Mouse (Mus musculus) hindbrain, embryonic 12.5 days (tissue): ENCODE data around the gene Chgb. TPM values are rescaled to one million over a fixed set of nuclear protein-coding genes. Genes with fewer than 3 reads are reported as not detected.

Experiments used
- ATAC-seq: fragments of 200-750 bp; cut with Nextera tagmentation; 2 replicates; pipeline ENCODE4 v1.8.0; 2017; ENCODE audit warnings: moderate TSS enrichment; ENCODE audit not compliant: low FRiP score
- H3K27ac ChIP-seq: fragments of 300-500 bp; sonication (generic); 2 replicates; pipeline ENCODE4 v1.5.1; 2016; ENCODE audit warnings: mild to moderate bottlenecking
- H3K27me3 ChIP-seq: fragments of 300-500 bp; sonication (generic); 2 replicates; pipeline ENCODE4 v1.6.1; 2016; ENCODE audit warnings: mild to moderate bottlenecking
- H3K36me3 ChIP-seq: fragments of 300-500 bp; sonication (generic); 2 replicates; pipeline ENCODE4 v1.6.1; 2016; ENCODE audit warnings: mild to moderate bottlenecking
- H3K4me1 ChIP-seq: fragments of 300-500 bp; sonication (generic); 2 replicates; pipeline ENCODE4 v1.6.1; 2016
- H3K4me2 ChIP-seq: fragments of 300-500 bp; sonication (generic); replicated peaks from 2 replicates; pipeline ENCODE4 v1.6.1; 2016; ENCODE audit warnings: mild to moderate bottlenecking
- H3K4me3 ChIP-seq: fragments of 300-500 bp; sonication (generic); 2 replicates; pipeline ENCODE4 v1.5.1; 2016; ENCODE audit warnings: mild to moderate bottlenecking
- H3K9ac ChIP-seq: fragments of 300-500 bp; sonication (generic); 2 replicates; pipeline ENCODE4 v1.6.1; 2016; ENCODE audit warnings: mild to moderate bottlenecking, moderate library complexity
- H3K9me3 ChIP-seq: fragments of 300-500 bp; sonication (generic); replicated peaks from 2 replicates; pipeline ENCODE4 v1.6.1; 2016; ENCODE audit warnings: mild to moderate bottlenecking
- WGBS: fragments of 180-500 bp; shearing (Covaris S2); methylation state at CpG from one replicate; pipeline ENCODE4 v1.1.7; 2016; 5-methylcytosine and 5-hydroxymethylcytosine counted together
- polyA plus RNA-seq: library from polyadenylated mRNA; unstranded; fragments of >200 nt; fragmentation: Nextera tagmentation; extraction: Ambion mirVana; gene quantifications from 2 replicates; pipeline ENCODE4 v1.2.1, GENCODE M21; 2016

Gene Chgb
- 53.8 and 56.2 TPM in 2 replicates for polyA plus RNA-seq

GRCm38 (mm10) chr2:132780978-132781377 lies at the start of gene Chgb:
TSS of gene Chgb (plus strand) at chr2:132781278.
- peaks cover 14% of the 10 kb centered on the region for H3K4me1 ChIP-seq
- H3K36me3 ChIP-seq = no peaks in the 10 kb centered on the region
- peak within 1 kb of the TSS; percentile 44 for H3K4me3 ChIP-seq
- H3K27me3 ChIP-seq = no peaks in the 10 kb centered on the region
- no peaks in the 10 kb centered on the region for H3K9me3 ChIP-seq
- ATAC-seq = no peak; the same call in 1 of the 2 replicates
- H3K27ac ChIP-seq = peak within 1 kb of the TSS; percentile 96
- peak within 1 kb of the TSS; percentile 74 for H3K9ac ChIP-seq
- H3K4me2 ChIP-seq = peak within 1 kb of the TSS; percentile 67
- 11% methylated on average over 4 of the region's 4 CpGs for WGBS

GRCm38 (mm10) chr2:132732940-132733339 lies 48.1 kb upstream of the Chgb start:
- H3K4me2 ChIP-seq = no peak overlapping the region
- no peak for ATAC-seq
- no peaks in the 10 kb centered on the region for H3K9me3 ChIP-seq
- H3K4me1 ChIP-seq = no peaks in the 10 kb centered on the region
- no peak overlapping the region for H3K4me3 ChIP-seq
- no peaks in the 10 kb centered on the region for H3K36me3 ChIP-seq
- H3K27me3 ChIP-seq = no peaks in the 10 kb centered on the region
- no peak overlapping the region for H3K27ac ChIP-seq
- no peak overlapping the region for H3K9ac ChIP-seq
- WGBS = 96% methylated on average over 5 of the region's 5 CpGs

- WGBS = 94% methylated on average over 10 of the region's 10 CpGs
- H3K27ac ChIP-seq = no peak overlapping the region
Measured at GRCm38 (mm10) chr2:132733603-132734573, 47.2 kb upstream of the Chgb start.

GRCm38 (mm10) chr2:132738816-132739432 lies 42.2 kb upstream of the Chgb start:
- no peaks in the 10 kb centered on the region for H3K36me3 ChIP-seq
- no peaks in the 10 kb centered on the region for H3K9me3 ChIP-seq
- H3K4me1 ChIP-seq = peaks cover 5% of the 10 kb centered on the region
- no peak overlapping the region for H3K9ac ChIP-seq
- no peaks in the 10 kb centered on the region for H3K27me3 ChIP-seq
- ATAC-seq = no peak
- no peak overlapping the region for H3K4me3 ChIP-seq
- 43% methylated on average over 2 of the region's 2 CpGs for WGBS
- H3K4me2 ChIP-seq = no peak overlapping the region
- no peak overlapping the region for H3K27ac ChIP-seq

More at GRCm38 (mm10) chr2:132733603-132734573, 47.2 kb upstream of the Chgb start:
- ATAC-seq = no peak
- H3K4me1 ChIP-seq = no peaks in the 10 kb centered on the region
- no peak overlapping the region for H3K9ac ChIP-seq
- H3K4me2 ChIP-seq = no peak overlapping the region
- no peaks in the 10 kb centered on the region for H3K36me3 ChIP-seq
- H3K4me3 ChIP-seq = no peak overlapping the region
- no peaks in the 10 kb centered on the region for H3K9me3 ChIP-seq
- no peaks in the 10 kb centered on the region for H3K27me3 ChIP-seq

GRCm38 (mm10) chr2:132741862-132742347 lies 39.2 kb upstream of the Chgb start:
- Histone ChIP-seq H3K4me3 (no peak overlapping the region), H3K9me3 (no peaks in the 10 kb centered on the region), H3K4me1 (peaks cover 5% of the 10 kb centered on the region), H3K27me3 (no peaks in the 10 kb centered on the region), H3K36me3 (no peaks in the 10 kb centered on the region), H3K9ac (no peak overlapping the region), H3K4me2 (no peak overlapping the region), H3K27ac (no peak overlapping the region)
- 35% methylated on average over 8 of the region's 8 CpGs for WGBS
- no peak for ATAC-seq

- H3K4me2 ChIP-seq = no peak overlapping the region
- no peak overlapping the region for H3K4me3 ChIP-seq
- H3K36me3 ChIP-seq = no peaks in the 10 kb centered on the region
- 93% methylated on average over 5 of the region's 5 CpGs for WGBS
- no peak for ATAC-seq
- no peaks in the 10 kb centered on the region for H3K27me3 ChIP-seq
- H3K9me3 ChIP-seq = no peaks in the 10 kb centered on the region
- peaks cover 5% of the 10 kb centered on the region for H3K4me1 ChIP-seq
- no peak overlapping the region for H3K9ac ChIP-seq
- no peak overlapping the region for H3K27ac ChIP-seq
Measured at GRCm38 (mm10) chr2:132744866-132745265, 36.2 kb upstream of the Chgb start.

GRCm38 (mm10) chr2:132746108-132746507 lies 35.0 kb upstream of the Chgb start:
- no peak for ATAC-seq
- Histone ChIP-seq H3K4me1 (peaks cover 5% of the 10 kb centered on the region), H3K27ac (no peak overlapping the region), H3K4me3 (no peak overlapping the region), H3K36me3 (peaks cover 6% of the 10 kb centered on the region; the same call in 1 of the 2 replicates), H3K9ac (no peak overlapping the region), H3K9me3 (no peaks in the 10 kb centered on the region), H3K4me2 (no peak overlapping the region), H3K27me3 (no peaks in the 10 kb centered on the region)
- WGBS = 92% methylated on average over 3 of the region's 3 CpGs

GRCm38 (mm10) chr2:132750726-132751125 lies 30.4 kb upstream of the Chgb start:
- Histone ChIP-seq H3K9me3 (no peaks in the 10 kb centered on the region), H3K4me2 (no peak overlapping the region), H3K4me1 (no peaks in the 10 kb centered on the region), H3K36me3 (peaks cover 6% of the 10 kb centered on the region; the same call in 1 of the 2 replicates), H3K27me3 (no peaks in the 10 kb centered on the region), H3K9ac (no peak overlapping the region), H3K4me3 (no peak overlapping the region), H3K27ac (no peak overlapping the region)
- no peak for ATAC-seq

- Histone ChIP-seq H3K4me1 (no peaks in the 10 kb centered on the region), H3K27ac (no peak overlapping the region), H3K27me3 (no peaks in the 10 kb centered on the region), H3K4me3 (no peak overlapping the region), H3K9ac (no peak overlapping the region), H3K4me2 (no peak overlapping the region), H3K9me3 (no peaks in the 10 kb centered on the region), H3K36me3 (peaks cover 6% of the 10 kb centered on the region; the same call in 1 of the 2 replicates)
- WGBS = 76% methylated on average over 15 of the region's 15 CpGs
- ATAC-seq = 0 out of 2 replicates have a peak, but pooled peaks have one; percentile 52
Measured at GRCm38 (mm10) chr2:132751141-132752066, 29.7 kb upstream of the Chgb start.

GRCm38 (mm10) chr2:132752398-132752797 lies 28.7 kb upstream of the Chgb start:
- no peaks in the 10 kb centered on the region for H3K27me3 ChIP-seq
- no peak for ATAC-seq

GRCm38 (mm10) chr2:132753137-132753536 lies 27.9 kb upstream of the Chgb start:
- Histone ChIP-seq H3K36me3 (peaks cover 6% of the 10 kb centered on the region; the same call in 1 of the 2 replicates), H3K4me2 (no peak overlapping the region), H3K9me3 (no peaks in the 10 kb centered on the region), H3K4me3 (no peak overlapping the region), H3K4me1 (no peaks in the 10 kb centered on the region), H3K27me3 (no peaks in the 10 kb centered on the region), H3K9ac (no peak overlapping the region), H3K27ac (no peak overlapping the region)
- ATAC-seq = no peak
- 89% methylated on average over 3 of the region's 3 CpGs for WGBS

More at GRCm38 (mm10) chr2:132752398-132752797, 28.7 kb upstream of the Chgb start:
- WGBS = 88% methylated on average over 2 of the region's 2 CpGs
- H3K4me2 ChIP-seq = no peak overlapping the region
- no peak overlapping the region for H3K4me3 ChIP-seq
- H3K9me3 ChIP-seq = no peaks in the 10 kb centered on the region
- peaks cover 6% of the 10 kb centered on the region; the same call in 1 of the 2 replicates for H3K36me3 ChIP-seq
- H3K27ac ChIP-seq = no peak overlapping the region
- H3K4me1 ChIP-seq = no peaks in the 10 kb centered on the region
- no peak overlapping the region for H3K9ac ChIP-seq
